Mouse (Mus musculus): ENCODE measurements around the gene Tbc1d9. TPM values are rescaled to one million over a fixed set of nuclear protein-coding genes. Genes with fewer than 3 reads are reported as not detected.

Tbc1d9 gene
- not detected for polyA plus RNA-seq (2017; shearing (Covaris generic))

DNA sequence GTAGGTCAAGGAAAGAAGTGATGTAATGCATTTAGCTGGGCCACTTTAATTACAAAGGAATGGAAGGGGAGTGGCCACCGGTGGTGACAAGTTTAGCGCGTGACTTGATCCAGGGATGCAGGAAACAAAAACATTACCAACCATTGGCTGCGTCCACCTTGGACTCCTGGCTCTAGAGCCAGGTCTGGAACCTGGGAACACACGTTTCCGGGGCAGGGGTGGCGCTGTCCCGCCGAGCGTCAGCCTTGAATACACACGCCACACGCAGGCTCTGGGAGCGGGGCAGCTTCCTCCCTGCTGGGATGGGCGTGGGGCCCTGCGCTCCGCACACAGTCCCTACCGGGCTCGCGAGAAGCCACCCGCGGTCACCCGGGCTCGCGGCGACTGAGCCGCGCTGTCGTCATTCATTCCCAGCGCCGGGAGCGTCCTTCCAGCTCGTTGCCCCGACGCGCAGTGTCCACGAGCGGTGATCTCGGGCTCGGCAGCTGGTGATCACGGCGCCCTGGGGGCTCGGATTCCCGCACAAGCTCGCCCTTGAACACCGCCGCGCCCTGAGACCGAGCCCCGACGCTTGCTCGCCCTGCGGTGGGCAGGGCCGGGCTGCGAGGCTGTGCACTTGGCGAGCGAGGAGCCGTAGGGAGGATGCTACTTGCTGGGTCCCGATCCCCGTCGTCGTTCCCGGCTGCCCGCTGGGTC is at the start of gene Tbc1d9:
Gene Tbc1d9, plus strand, starts transcription at position 118 of the 696 bp plus-strand sequence.

GRCm38 (mm10) chr8:83165931-83166867 is 1.0 kb downstream of the Tbc1d9 start, which contains the start of gene Gm10645:
TSS of gene Gm10645 (minus strand) at chr8:83166170.

GRCm38 (mm10) chr8:83290176-83290575 is 125.0 kb downstream of the Tbc1d9 start, which contains the start of gene Ucp1:
TSS of gene Ucp1 (plus strand) at chr8:83290352.

Other genes starting within 250 kb of the Tbc1d9 start
- not detected for gene Gm10645, start 818 bp downstream of the Tbc1d9 start, polyA plus RNA-seq (2017; shearing (Covaris generic))
- gene Ucp1, start 125.0 kb downstream of the Tbc1d9 start, polyA plus RNA-seq (2017; shearing (Covaris generic)) = not detected
- gene Elmod2, start 167.1 kb downstream of the Tbc1d9 start, polyA plus RNA-seq (2017; shearing (Covaris generic)) = 6.1 TPM
- gene Mgat4d, start 183.1 kb downstream of the Tbc1d9 start, polyA plus RNA-seq (2017; shearing (Covaris generic)) = not detected
- gene Clgn, start 224.5 kb downstream of the Tbc1d9 start, polyA plus RNA-seq (2017; shearing (Covaris generic)) = not detected